ENCODE assay signal across 15 mouse cellular contexts in the genomic region with DNA sequence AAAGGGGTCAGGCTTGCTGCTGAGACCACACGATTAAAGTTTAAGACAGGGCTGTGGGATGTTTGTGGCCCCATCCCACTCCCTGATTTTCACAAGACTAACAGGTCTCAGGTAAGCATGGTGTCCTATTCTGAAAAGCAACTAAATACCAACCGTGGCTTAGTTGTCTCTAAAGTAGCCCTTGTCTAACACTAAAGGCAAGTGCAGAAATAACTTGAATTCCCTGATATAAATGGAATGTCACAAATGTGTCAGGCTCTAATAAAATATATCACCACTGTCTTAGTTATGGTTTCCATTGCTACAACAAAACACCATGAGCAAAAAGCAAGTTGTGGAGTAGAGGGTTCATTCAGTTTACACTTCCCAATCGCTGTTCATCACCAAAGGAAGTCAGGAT. TPM values are rescaled to one million over a fixed set of nuclear protein-coding genes. Genes with fewer than 3 reads are reported as not detected.
A peak's percentile ranks its signal among the peaks of the same experiment; 100 is the strongest.
DNase-seq lines count a peak whose midpoint lies in the region; ATAC-seq and TF ChIP-seq lines count a peak whose summit lies in the region.
"Had no signal": no experiment of that assay in that cellular context is flagged by ENCODE, and none has a peak within 500 bp of the region (broad histone marks: within the 10 kb centered on the region; RNA-seq: fewer than 3 reads in every experiment).

No protein-coding gene starts in this region.

- no peak for TF ChIP-seq POLR2A in heart, adult 2 months (IDR thresholded peaks at IDR 0.05; ENCODE audit: insufficient read depth, low read depth, low read length)

- no peak overlapping the region for H3K4me3 ChIP-seq in forebrain, embryonic 15.5 days
- no peak overlapping the region for H3K4me3 ChIP-seq in forebrain, embryonic 12.5 days (replicated peaks)
- no peak overlapping the region for H3K4me3 ChIP-seq in heart, postnatal 0 days (ENCODE audit: low read depth, low read length)
- H3K4me3 ChIP-seq in heart, adult 2 months, result no peak overlapping the region
- no peak overlapping the region for H3K4me3 ChIP-seq in kidney, postnatal 0 days (replicated peaks; ENCODE audit: low read depth, low read length)
- 0 out of 2 replicates have a peak overlapping the region, but pooled peaks have one; percentile 91 for H3K4me3 ChIP-seq in limb, embryonic 10.5 days
- H3K4me3 ChIP-seq: left cerebral cortex, adult 2 months had no signal

- H3K79me2 ChIP-seq in heart, adult 2 months (replicated peaks; ENCODE audit: control insufficient read depth, insufficient read depth, low read length), result no peaks in the 10 kb centered on the region

- intact Hi-C loops in heart, adult 2 months (cut with DNase I), result no loop called here

- peak overlapping the region; percentile 84; the same call in 1 of the 2 replicates for H3K27ac ChIP-seq in forebrain, embryonic 15.5 days (replicated peaks)
- H3K27ac ChIP-seq in forebrain, embryonic 12.5 days, result no peak overlapping the region
- peak overlapping the region; percentile 95 for H3K27ac ChIP-seq in heart, postnatal 0 days (ENCODE audit: low read depth)
- no peak overlapping the region for H3K27ac ChIP-seq in heart, adult 2 months
- peak overlapping the region; percentile 87; the same call in 1 of the 2 replicates for H3K27ac ChIP-seq in kidney, postnatal 0 days
- H3K27ac ChIP-seq in limb, embryonic 10.5 days, result peak overlapping the region; percentile 94
- H3K27ac ChIP-seq: liver, embryonic 15.5 days had no signal

- no peak for TF ChIP-seq CTCF in heart, postnatal 0 days (IDR thresholded peaks at IDR 0.05; ENCODE audit: low read depth)
- no peak for TF ChIP-seq CTCF in heart, adult 2 months (IDR thresholded peaks at IDR 0.05)
- TF ChIP-seq CTCF in kidney, postnatal 0 days (IDR thresholded peaks at IDR 0.05; ENCODE audit: low read depth), result no peak

- no peak overlapping the region for H3K9ac ChIP-seq in forebrain, embryonic 15.5 days (replicated peaks)
- no peak overlapping the region for H3K9ac ChIP-seq in forebrain, embryonic 12.5 days
- no peak overlapping the region for H3K9ac ChIP-seq in heart, postnatal 0 days (replicated peaks; ENCODE audit: low read depth, low read length)
- H3K9ac ChIP-seq in heart, adult 2 months (ENCODE audit: low read depth, low read length), result no peak overlapping the region
- H3K9ac ChIP-seq in kidney, postnatal 0 days (ENCODE audit: low read depth, low read length), result no peak overlapping the region
- H3K9ac ChIP-seq: liver, embryonic 15.5 days had no signal

- no peak for DNase-seq in heart, postnatal 0 days (ENCODE audit: low spot score)
- no peak for DNase-seq in heart, adult 2 months
- peak; percentile 36 for DNase-seq in kidney, postnatal 0 days (ENCODE audit: low spot score)
- no peak for DNase-seq in kidney, postnatal 4 days
- DNase-seq in limb, embryonic 10.5 days (ENCODE audit: low spot score), result no peak
- DNase-seq in embryo, embryonic 10.5 days (ENCODE audit: low spot score), result no peak
- DNase-seq: cerebellum, adult 9-11 months; kidney, postnatal 14 days; lung, postnatal 14 days; retina, postnatal 1 day had no signal

- no peak for TF ChIP-seq EP300 in heart, postnatal 0 days (IDR thresholded peaks at IDR 0.05; ENCODE audit: low read depth)
- TF ChIP-seq EP300 in heart, adult 2 months (IDR thresholded peaks at IDR 0.05; ENCODE audit: insufficient read depth, low read depth, low read length), result no peak

- H3K4me2 ChIP-seq in forebrain, embryonic 15.5 days (replicated peaks), result no peak overlapping the region
- no peak overlapping the region for H3K4me2 ChIP-seq in forebrain, embryonic 12.5 days
- no peak overlapping the region for H3K4me2 ChIP-seq in heart, postnatal 0 days (ENCODE audit: low read depth, low read length)
- no peak overlapping the region for H3K4me2 ChIP-seq in kidney, postnatal 0 days (ENCODE audit: low read length)

- no peaks in the 10 kb centered on the region for H3K9me3 ChIP-seq in forebrain, embryonic 15.5 days
- no peaks in the 10 kb centered on the region for H3K9me3 ChIP-seq in forebrain, embryonic 12.5 days
- H3K9me3 ChIP-seq in heart, postnatal 0 days (replicated peaks; ENCODE audit: control insufficient read depth, low read length), result no peaks in the 10 kb centered on the region
- no peaks in the 10 kb centered on the region for H3K9me3 ChIP-seq in kidney, postnatal 0 days (replicated peaks; ENCODE audit: low read length)
- no peaks in the 10 kb centered on the region for H3K9me3 ChIP-seq in limb, embryonic 10.5 days (replicated peaks)
- H3K9me3 ChIP-seq: limb, embryonic 12.5 days; liver, embryonic 15.5 days had no signal

- H3K27me3 ChIP-seq in forebrain, embryonic 15.5 days, result no peaks in the 10 kb centered on the region
- no peaks in the 10 kb centered on the region for H3K27me3 ChIP-seq in forebrain, embryonic 12.5 days
- H3K27me3 ChIP-seq in heart, postnatal 0 days (ENCODE audit: control insufficient read depth, insufficient read depth, low read length), result no peaks in the 10 kb centered on the region
- H3K27me3 ChIP-seq in heart, adult 2 months (ENCODE audit: control insufficient read depth, insufficient read depth, low read length), result no peaks in the 10 kb centered on the region
- H3K27me3 ChIP-seq in kidney, postnatal 0 days (ENCODE audit: insufficient read depth, low read length), result no peaks in the 10 kb centered on the region
- no peaks in the 10 kb centered on the region for H3K27me3 ChIP-seq in limb, embryonic 10.5 days (ENCODE audit: low read depth, poor library complexity, severe bottlenecking)
- H3K27me3 ChIP-seq: limb, embryonic 12.5 days had no signal

- ATAC-seq in forebrain, embryonic 15.5 days (replicated peaks), result no peak
- no peak for ATAC-seq in forebrain, embryonic 12.5 days (ENCODE audit: low FRiP score)
- no peak for ATAC-seq in heart, postnatal 0 days (ENCODE audit: insufficient read depth, low read depth)
- ATAC-seq in kidney, postnatal 0 days (replicated peaks; ENCODE audit: low FRiP score, low read depth), result no peak

- WGBS in forebrain, embryonic 15.5 days, result 86% methylated on average over 3 of the region's 3 CpGs
- WGBS in forebrain, embryonic 12.5 days, result 82% methylated on average over 3 of the region's 3 CpGs
- WGBS in heart, postnatal 0 days, result 28% methylated on average over 3 of the region's 3 CpGs
- WGBS in heart, adult 2 months, result 39% methylated on average over 3 of the region's 3 CpGs
- whole genome bisulfite sequencing in kidney, postnatal 0 days, result 57% methylated on average over 3 of the region's 3 CpGs
- WGBS in limb, embryonic 10.5 days, result 84% methylated on average over 3 of the region's 3 CpGs

- peaks cover 34% of the 10 kb centered on the region for H3K4me1 ChIP-seq in forebrain, embryonic 15.5 days
- H3K4me1 ChIP-seq in forebrain, embryonic 12.5 days, result peaks cover 37% of the 10 kb centered on the region
- H3K4me1 ChIP-seq in heart, postnatal 0 days (ENCODE audit: control insufficient read depth, insufficient read depth), result peaks cover 35% of the 10 kb centered on the region
- peaks cover 9% of the 10 kb centered on the region for H3K4me1 ChIP-seq in heart, adult 2 months (ENCODE audit: control insufficient read depth, insufficient read depth, low read length)
- peaks cover 11% of the 10 kb centered on the region; the same call in 1 of the 2 replicates for H3K4me1 ChIP-seq in kidney, postnatal 0 days (replicated peaks; ENCODE audit: insufficient read depth, low read length)
- peaks cover 35% of the 10 kb centered on the region for H3K4me1 ChIP-seq in limb, embryonic 10.5 days

- H3K36me3 ChIP-seq in forebrain, embryonic 15.5 days, result no peaks in the 10 kb centered on the region
- no peaks in the 10 kb centered on the region for H3K36me3 ChIP-seq in forebrain, embryonic 12.5 days (replicated peaks)
- no peaks in the 10 kb centered on the region for H3K36me3 ChIP-seq in heart, postnatal 0 days (replicated peaks; ENCODE audit: control insufficient read depth, insufficient read depth, low read length)
- peaks cover 8% of the 10 kb centered on the region for H3K36me3 ChIP-seq in heart, adult 2 months (ENCODE audit: control insufficient read depth, insufficient read depth, low read length)
- no peaks in the 10 kb centered on the region for H3K36me3 ChIP-seq in kidney, postnatal 0 days (ENCODE audit: insufficient read depth, low read length)
- H3K36me3 ChIP-seq in limb, embryonic 10.5 days, result no peaks in the 10 kb centered on the region

RNA-seq across cellular contexts. Expression of a gene that starts 1.2 kb away (rescaled TPM):
- polyA plus RNA-seq in forebrain, embryonic 15.5 days (2015; fragmentation: Nextera tagmentation; extraction: Ambion mirVana), result 27.6 and 28.5 TPM in 2 replicates
- polyA plus RNA-seq in forebrain, embryonic 12.5 days (2016; fragmentation: Nextera tagmentation; extraction: Ambion mirVana), result 22.8 and 23.1 TPM in 2 replicates
- total RNA-seq in heart, postnatal 0 days (2014; rRNA removed; ENCODE audit: low replicate concordance), result 144 and 164 TPM in 2 replicates
- 29.8 and 30.7 TPM in 2 replicates for polyA plus RNA-seq in heart, postnatal 0 days (2015; fragmentation: Nextera tagmentation; extraction: Ambion mirVana)
- total RNA-seq in heart, adult 2 months (2021), result 10 to 100 TPM; 54.4 to 61.8 TPM
- 64.3 and 65.1 TPM in 2 replicates for polyA plus RNA-seq in heart, adult 2 months (2012; rRNA removed)
- 30.2 and 32.0 TPM in 2 replicates for polyA plus RNA-seq in kidney, postnatal 0 days (2015; fragmentation: Nextera tagmentation; extraction: Ambion mirVana)
- 22.7 and 23.5 TPM in 2 replicates for polyA plus RNA-seq in limb, embryonic 10.5 days (2016; fragmentation: Nextera tagmentation; extraction: Ambion mirVana)

RNA-seq across cellular contexts. Expression of a gene that starts 57.4 kb away (rescaled TPM):
- 56.7 and 59.2 TPM in 2 replicates for polyA plus RNA-seq in forebrain, embryonic 15.5 days (2015; fragmentation: Nextera tagmentation; extraction: Ambion mirVana)
- 56.8 and 57.3 TPM in 2 replicates for polyA plus RNA-seq in forebrain, embryonic 12.5 days (2016; fragmentation: Nextera tagmentation; extraction: Ambion mirVana)
- total RNA-seq in heart, postnatal 0 days (2014; rRNA removed; ENCODE audit: low replicate concordance), result 15.3 and 18.7 TPM in 2 replicates
- 13.7 and 15.7 TPM in 2 replicates for polyA plus RNA-seq in heart, postnatal 0 days (2015; fragmentation: Nextera tagmentation; extraction: Ambion mirVana)
- total RNA-seq in heart, adult 2 months (2021), result 10 to 100 TPM; 14.7 to 15.1 TPM
- polyA plus RNA-seq in heart, adult 2 months (2012; rRNA removed), result 8.1 and 13.1 TPM in 2 replicates
- 29.0 and 29.9 TPM in 2 replicates for polyA plus RNA-seq in kidney, postnatal 0 days (2015; fragmentation: Nextera tagmentation; extraction: Ambion mirVana)
- polyA plus RNA-seq in limb, embryonic 10.5 days (2016; fragmentation: Nextera tagmentation; extraction: Ambion mirVana), result 45.5 and 51.9 TPM in 2 replicates

RNA-seq across cellular contexts. Expression of a gene that starts 57.5 kb away (rescaled TPM):
- polyA plus RNA-seq in forebrain, embryonic 15.5 days (2015; fragmentation: Nextera tagmentation; extraction: Ambion mirVana), result 32.0 and 32.1 TPM in 2 replicates
- 35.5 and 35.7 TPM in 2 replicates for polyA plus RNA-seq in forebrain, embryonic 12.5 days (2016; fragmentation: Nextera tagmentation; extraction: Ambion mirVana)
- 10.5 and 10.7 TPM in 2 replicates for total RNA-seq in heart, postnatal 0 days (2014; rRNA removed; ENCODE audit: low replicate concordance)
- 8.9 and 11.0 TPM in 2 replicates for polyA plus RNA-seq in heart, postnatal 0 days (2015; fragmentation: Nextera tagmentation; extraction: Ambion mirVana)
- total RNA-seq in heart, adult 2 months (2021), result 1 to 10 TPM; 3.1 to 4.2 TPM
- 8.6 and 9.5 TPM in 2 replicates for polyA plus RNA-seq in heart, adult 2 months (2012; rRNA removed)
- polyA plus RNA-seq in kidney, postnatal 0 days (2015; fragmentation: Nextera tagmentation; extraction: Ambion mirVana), result 18.5 and 19.9 TPM in 2 replicates
- polyA plus RNA-seq in limb, embryonic 10.5 days (2016; fragmentation: Nextera tagmentation; extraction: Ambion mirVana), result 33.6 and 33.8 TPM in 2 replicates

Comparison
In these comparisons a context has a peak if more than half of its experiments do, and no peak if none do; other contexts are left out.
1. H3K27ac ChIP-seq: peak in forebrain, embryonic 15.5 days (single experiment), heart, postnatal 0 days (single experiment), kidney, postnatal 0 days (single experiment) and limb, embryonic 10.5 days (single experiment); none in forebrain, embryonic 12.5 days (single experiment) and heart, adult 2 months (single experiment).